30 mouse cellular contexts compared by ENCODE assay signal in the genomic region with DNA sequence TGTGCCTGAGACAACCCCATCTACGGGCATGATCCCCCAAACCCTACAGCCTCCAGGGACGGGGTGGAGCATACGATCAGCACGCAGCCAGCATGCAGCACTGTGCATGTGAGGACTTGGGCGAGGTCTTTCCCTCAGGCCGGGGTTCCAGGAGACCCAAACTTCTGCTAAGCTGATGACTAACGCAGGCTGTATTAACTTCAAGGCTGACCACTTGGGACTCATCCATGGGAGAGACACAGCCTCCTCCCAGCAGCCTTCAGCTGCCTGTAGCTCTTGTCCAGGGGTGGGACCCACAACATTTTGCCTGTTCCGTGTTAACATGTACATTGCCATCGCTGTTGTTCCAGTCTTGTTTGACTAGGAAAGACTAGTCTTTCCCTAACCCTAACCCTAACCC. TPM values are rescaled to one million over a fixed set of nuclear protein-coding genes. Genes with fewer than 3 reads are reported as not detected.
DNase-seq lines count a peak whose midpoint lies in the region; ATAC-seq and TF ChIP-seq lines count a peak whose summit lies in the region.
"Had no signal": no experiment of that assay in that cellular context is flagged by ENCODE, and none has a peak within 500 bp of the region (broad histone marks: within the 10 kb centered on the region; RNA-seq: fewer than 3 reads in every experiment).

No protein-coding gene starts in this region.

- WGBS in liver, postnatal 0 days (ENCODE audit: insufficient replicate concordance) = 86% methylated on average over 9 of the region's 9 CpGs

- no peak for TF ChIP-seq EP300 in liver, postnatal 0 days (IDR thresholded peaks at IDR 0.05; ENCODE audit: low read depth)

- H3K27me3 ChIP-seq in liver, postnatal 0 days (ENCODE audit: insufficient read depth, low read length) = no peaks in the 10 kb centered on the region
- H3K27me3 ChIP-seq: forebrain, embryonic 13.5 days; heart, embryonic 15.5 days; hindbrain, embryonic 13.5 days; limb, embryonic 13.5 days; liver, embryonic 12.5 days; midbrain, embryonic 15.5 days; neural tube, embryonic 15.5 days had no signal

- peaks cover 3% of the 10 kb centered on the region for H3K4me1 ChIP-seq in liver, postnatal 0 days (ENCODE audit: insufficient read depth)
- H3K4me1 ChIP-seq: forebrain, embryonic 13.5 days; heart, embryonic 15.5 days; hindbrain, embryonic 13.5 days; limb, embryonic 13.5 days had no signal

- no peak overlapping the region for H3K4me3 ChIP-seq in liver, postnatal 0 days (ENCODE audit: low read depth, low read length)
- H3K4me3 ChIP-seq: forebrain, embryonic 13.5 days; heart, embryonic 15.5 days; hindbrain, embryonic 13.5 days; left cerebral cortex, adult 2 months; limb, embryonic 13.5 days; liver, embryonic 12.5 days; midbrain, embryonic 15.5 days; neural tube, embryonic 15.5 days had no signal

- no peak overlapping the region for H3K27ac ChIP-seq in liver, postnatal 0 days (ENCODE audit: low read depth)
- H3K27ac ChIP-seq: forebrain, embryonic 13.5 days; heart, embryonic 15.5 days; hindbrain, embryonic 13.5 days; left cerebral cortex, adult 2 months; limb, embryonic 13.5 days; liver, embryonic 12.5 days; midbrain, embryonic 15.5 days; neural tube, embryonic 15.5 days had no signal

- H3K4me2 ChIP-seq in liver, postnatal 0 days (ENCODE audit: low read depth, low read length) = no peak overlapping the region
- H3K4me2 ChIP-seq: forebrain, embryonic 13.5 days; heart, embryonic 15.5 days; hindbrain, embryonic 13.5 days; limb, embryonic 13.5 days; liver, embryonic 12.5 days; midbrain, embryonic 15.5 days; neural tube, embryonic 15.5 days had no signal

- no peak for TF ChIP-seq CTCF in liver, postnatal 0 days (IDR thresholded peaks at IDR 0.05; ENCODE audit: low read depth)

- intact Hi-C loops in heart, postnatal 14 days (cut with DNase I) = no loop called here

- no peak for ATAC-seq in liver, postnatal 0 days
- ATAC-seq: forebrain, embryonic 13.5 days; intestine, embryonic 16.5 days; liver, embryonic 12.5 days; midbrain, embryonic 15.5 days had no signal

- DNase-seq in heart, postnatal 4 days = peak; percentile 3
- DNase-seq in heart, postnatal 14 days = no peak
- peak; percentile 1 for DNase-seq in liver
- no peak for DNase-seq in liver, postnatal 0 days
- peak; percentile 13 for DNase-seq in adrenal gland, postnatal 10 days
- peak; percentile 26 for DNase-seq in adrenal gland, postnatal 14 days
- DNase-seq in left cerebral cortex, adult 11 months (ENCODE audit: low spot score) = no peak
- DNase-seq: B cell, adult 2 months; cerebellum, adult 11 months; cerebellum, adult 9-10 months; cerebellum, postnatal 36 days; gastrocnemius, postnatal 10 days; heart, postnatal 36 days; lung, adult 18-20 months; lung, postnatal 14 days; retina, postnatal 1 day; right cerebral cortex, postnatal 25 days; spleen, adult 18-20 months had no signal

- peaks cover 16% of the 10 kb centered on the region for H3K36me3 ChIP-seq in liver, postnatal 0 days (replicated peaks; ENCODE audit: insufficient read depth, low read length)

- no peak overlapping the region for H3K9ac ChIP-seq in liver, postnatal 0 days (replicated peaks)
- H3K9ac ChIP-seq: forebrain, embryonic 13.5 days; heart, embryonic 15.5 days; hindbrain, embryonic 13.5 days; limb, embryonic 13.5 days; liver, embryonic 12.5 days; midbrain, embryonic 15.5 days; neural tube, embryonic 15.5 days had no signal

- no peaks in the 10 kb centered on the region for H3K9me3 ChIP-seq in liver, postnatal 0 days (ENCODE audit: low read length)
- H3K9me3 ChIP-seq: forebrain, embryonic 13.5 days; heart, embryonic 15.5 days; hindbrain, embryonic 13.5 days; limb, embryonic 13.5 days; liver, embryonic 12.5 days; midbrain, embryonic 15.5 days; neural tube, embryonic 15.5 days had no signal

RNA-seq across cellular contexts. Expression of gene Setd4, which starts 6.3 kb away (rescaled TPM):
- total RNA-seq in heart, postnatal 4 days (2021) = 1 to 10 TPM; 2.0 to 2.3 TPM
- total RNA-seq in heart, postnatal 14 days (2021) = 1 to 10 TPM; 1.6 TPM
- polyA plus RNA-seq in liver, postnatal 0 days (2015; fragmentation: Nextera tagmentation; extraction: Ambion mirVana) = 6.0 and 6.3 TPM in 2 replicates
- 1 to 10 TPM; 8.6 to 8.8 TPM for total RNA-seq in adrenal gland, postnatal 10 days (2021)
- total RNA-seq in adrenal gland, postnatal 14 days (2021) = 5.4 and 11.7 TPM in 2 replicates

RNA-seq across cellular contexts. Expression of gene Cbr1, which starts 8.1 kb away (rescaled TPM):
- total RNA-seq in heart, postnatal 4 days (2021) = 10 to 100 TPM; 25.9 to 26.2 TPM
- total RNA-seq in heart, postnatal 14 days (2021) = 10 to 100 TPM; 24.0 to 26.6 TPM
- 131 and 174 TPM in 2 replicates for polyA plus RNA-seq in liver, postnatal 0 days (2015; fragmentation: Nextera tagmentation; extraction: Ambion mirVana)
- 100 to 1,000 TPM; 126 to 131 TPM for total RNA-seq in adrenal gland, postnatal 10 days (2021)
- 128 and 147 TPM in 2 replicates for total RNA-seq in adrenal gland, postnatal 14 days (2021)

RNA-seq across cellular contexts. Expression of gene Gm5678, which starts 30.3 kb away (rescaled TPM):
- total RNA-seq in heart, postnatal 4 days (2021) = 1 to 10 TPM in 1 of 2 experiments, under 1 TPM in 1; 0.62 to 1.5 TPM
- total RNA-seq in heart, postnatal 14 days (2021) = 1 to 10 TPM; 1.3 TPM
- not detected in 2 replicates for polyA plus RNA-seq in liver, postnatal 0 days (2015; fragmentation: Nextera tagmentation; extraction: Ambion mirVana)
- 1 to 10 TPM; 7.5 TPM for total RNA-seq in adrenal gland, postnatal 10 days (2021)
- total RNA-seq in adrenal gland, postnatal 14 days (2021) = 7.4 and 8.0 TPM in 2 replicates
- polyA plus RNA-seq: embryonic facial prominence, embryonic 11.5 days; forebrain, embryonic 13.5 days; gonadal fat pad, adult 2 months; heart, embryonic 15.5 days; hindbrain, embryonic 13.5 days; intestine, embryonic 16.5 days; limb, embryonic 13.5 days; liver, embryonic 12.5 days; midbrain, embryonic 15.5 days; neural tube, embryonic 15.5 days; urinary bladder, adult 2 months had no signal

Comparison
In these comparisons a context has a peak if more than half of its experiments do, and no peak if none do; other contexts are left out.
1. DNase-seq: peak in heart, postnatal 4 days (single experiment), liver (single experiment), adrenal gland, postnatal 10 days (single experiment) and adrenal gland, postnatal 14 days (single experiment); none in heart, postnatal 14 days (0 of 2), liver, postnatal 0 days (single experiment) and left cerebral cortex, adult 11 months (single experiment).